Mouse (Mus musculus) c-Kit-negative CD71-positive TER-119-positive erythroid progenitor cells, embryonic 14.5 days (primary cell): ENCODE measurements around the gene Mmd.
"Not testable (repeated sequence)": the region's sequence is repeated elsewhere in the genome, so short reads cannot be mapped to it uniquely, and the experiment has no call there.

Source experiments
- DNase-seq: peaks from one replicate; pipeline ENCODE4 v3.0.0-alpha.2; 2013; ENCODE audit warnings: low read depth, low spot score

Mmd gene

DNA sequence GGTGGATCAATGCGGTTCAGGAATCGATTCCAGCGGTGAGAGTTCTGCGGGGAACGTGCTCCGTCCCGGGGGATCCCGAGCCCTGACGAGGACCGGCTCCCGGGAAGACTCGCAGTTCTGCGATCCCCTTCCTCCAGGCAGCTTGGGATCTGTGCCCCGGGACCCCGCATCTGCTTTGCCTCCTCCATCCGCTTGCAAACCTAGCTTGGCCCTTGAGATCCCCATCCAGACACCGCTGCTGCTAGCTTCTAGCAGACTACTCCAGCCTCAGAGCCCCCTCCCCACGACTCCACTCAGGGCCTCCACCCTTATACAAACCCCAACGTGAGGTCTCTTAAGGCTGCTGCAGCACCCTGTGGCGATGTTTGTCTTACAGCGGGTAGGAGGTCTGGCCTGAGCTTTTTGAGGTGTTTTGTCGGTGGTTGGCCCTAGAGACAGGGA lies 465 bp downstream of the Mmd start:
- no peak for DNase-seq

DNA sequence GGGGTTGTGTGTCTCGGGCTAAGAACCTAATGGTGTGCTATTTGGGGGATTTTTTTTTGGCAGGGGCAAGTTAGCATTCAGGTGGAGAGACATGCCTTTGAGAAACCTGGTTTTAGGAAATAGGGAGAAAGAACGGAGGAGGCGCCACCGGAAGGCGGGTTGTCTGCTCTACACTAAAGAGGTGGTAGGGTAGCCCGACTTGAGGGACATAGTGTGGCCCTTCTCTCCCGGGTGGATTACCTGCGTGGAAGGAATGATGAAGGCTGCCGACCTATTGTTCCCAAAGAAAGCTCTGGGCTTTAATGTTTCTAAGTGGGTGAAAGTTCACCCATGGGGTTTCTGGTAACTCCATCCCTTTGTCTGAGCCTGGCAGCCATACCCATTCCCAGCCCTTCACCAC lies 933 bp downstream of the Mmd start:
- DNase-seq: no peak

DNA sequence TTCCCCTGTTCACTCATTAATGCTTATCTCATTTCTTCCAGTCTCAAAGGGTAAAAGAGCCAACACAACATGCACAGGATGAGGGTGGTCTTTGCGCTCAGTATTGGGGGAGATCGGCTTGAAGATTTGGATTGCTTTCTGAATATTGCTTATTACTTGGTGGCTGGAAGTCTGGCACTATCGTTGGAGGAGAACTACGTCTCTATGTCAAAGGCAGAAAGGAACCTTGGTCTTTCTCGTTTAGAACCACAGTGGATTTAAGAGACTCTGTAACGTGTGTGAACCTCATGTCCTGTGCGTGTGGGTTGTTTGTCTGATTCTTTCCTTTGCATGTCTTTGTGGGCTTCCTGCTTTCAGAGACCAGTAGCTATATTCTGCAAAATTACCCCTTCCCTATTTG lies 1.5 kb downstream of the Mmd start:
- no peak for DNase-seq

- DNase-seq: no peak
Measured at GRCm38 (mm10) chr11:90251923-90252322, 2.7 kb downstream of the Mmd start.

DNA sequence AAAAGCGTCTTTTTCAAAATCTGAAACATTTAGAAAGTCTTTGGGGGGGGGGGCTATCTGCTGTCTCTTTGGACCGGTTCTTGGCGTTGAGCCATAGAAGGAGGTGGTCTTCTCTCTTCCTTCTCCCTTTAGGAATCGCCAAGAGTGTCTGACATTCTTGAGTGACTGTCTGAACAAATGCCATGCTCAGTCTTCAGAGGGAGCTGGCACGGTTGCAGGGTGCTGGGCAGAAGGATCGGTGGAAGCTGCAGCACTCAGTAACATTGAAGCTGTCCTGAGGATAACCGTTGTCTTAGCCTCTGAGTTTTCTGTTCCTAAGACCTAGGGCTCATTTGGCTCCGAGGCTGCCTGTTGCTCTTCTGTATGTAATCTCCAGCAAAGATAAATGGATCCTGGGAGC lies 3.1 kb downstream of the Mmd start:
- no peak for DNase-seq

DNA sequence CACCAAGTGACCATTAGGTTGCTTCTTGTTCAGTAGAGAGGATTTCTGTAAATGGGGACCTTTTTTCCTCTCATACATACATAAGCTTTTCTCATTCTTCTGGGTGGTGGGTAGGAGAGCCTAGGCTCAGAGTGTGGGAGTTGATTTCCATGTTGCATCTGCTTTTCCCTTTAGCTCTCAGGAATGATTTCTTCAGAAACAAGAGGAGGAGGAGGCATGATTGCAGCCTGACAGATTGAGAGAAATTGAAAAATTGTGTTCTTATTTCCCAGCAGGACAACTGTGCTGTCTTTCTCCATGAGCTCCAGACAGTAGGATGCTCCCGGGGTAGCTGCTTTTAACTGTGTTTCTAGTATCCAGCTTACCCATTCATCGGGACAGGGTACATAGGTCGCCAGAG lies 5.3 kb downstream of the Mmd start:
- no peak for DNase-seq

GRCm38 (mm10) chr11:90255687-90256086 lies 6.4 kb downstream of the Mmd start:
- no peak for DNase-seq

- no peak for DNase-seq
Measured at GRCm38 (mm10) chr11:90256833-90257525, 7.7 kb downstream of the Mmd start.

DNA sequence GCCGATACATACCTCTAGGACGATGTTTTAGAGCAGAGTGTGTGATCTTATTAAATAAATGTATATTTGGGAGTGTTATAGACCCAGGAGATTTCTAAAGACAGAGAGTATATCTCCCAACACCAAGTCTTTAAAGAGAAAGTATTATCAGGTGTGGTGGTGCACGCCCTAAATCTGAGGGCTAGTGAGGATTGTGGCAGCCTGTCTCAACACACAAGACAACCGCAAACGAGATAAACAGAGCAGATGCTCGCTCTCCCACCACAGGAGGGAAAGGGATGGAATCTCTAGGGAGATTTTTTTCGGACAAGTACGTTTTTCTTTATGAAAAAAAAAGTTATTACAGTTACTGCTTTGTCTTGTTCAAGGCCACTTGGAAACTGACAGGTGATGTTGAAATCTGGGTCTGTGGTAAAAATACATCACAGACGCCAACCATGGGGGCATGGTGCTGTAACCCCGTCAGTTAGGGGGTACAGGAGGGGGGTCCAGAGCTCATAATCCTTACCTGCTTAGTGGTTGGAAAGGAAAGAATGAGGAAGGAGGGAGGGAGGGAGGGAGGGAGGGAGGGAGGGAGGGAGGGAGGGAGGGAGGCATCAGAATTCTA lies 9.2 kb downstream of the Mmd start:
- no peak for DNase-seq

DNA sequence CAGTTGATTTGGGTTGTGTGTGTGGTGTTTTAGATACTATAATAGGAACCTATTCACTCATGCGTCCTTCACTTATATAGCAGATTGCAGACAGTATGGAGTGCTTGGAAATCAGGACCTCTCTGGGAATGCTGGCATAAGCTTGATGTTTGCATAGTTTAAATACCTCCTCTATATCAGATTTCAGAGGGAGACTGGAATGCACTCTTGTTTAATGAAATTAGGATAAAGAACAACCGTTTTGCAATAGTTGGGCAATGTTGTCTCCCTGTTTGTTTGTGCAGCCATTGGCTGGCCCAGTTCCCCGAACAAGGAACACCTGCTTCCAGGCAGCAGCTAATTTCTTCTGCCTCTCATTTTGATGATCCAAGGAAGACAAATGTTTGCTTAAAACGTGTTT lies 9.8 kb downstream of the Mmd start:
- DNase-seq: no peak

DNA sequence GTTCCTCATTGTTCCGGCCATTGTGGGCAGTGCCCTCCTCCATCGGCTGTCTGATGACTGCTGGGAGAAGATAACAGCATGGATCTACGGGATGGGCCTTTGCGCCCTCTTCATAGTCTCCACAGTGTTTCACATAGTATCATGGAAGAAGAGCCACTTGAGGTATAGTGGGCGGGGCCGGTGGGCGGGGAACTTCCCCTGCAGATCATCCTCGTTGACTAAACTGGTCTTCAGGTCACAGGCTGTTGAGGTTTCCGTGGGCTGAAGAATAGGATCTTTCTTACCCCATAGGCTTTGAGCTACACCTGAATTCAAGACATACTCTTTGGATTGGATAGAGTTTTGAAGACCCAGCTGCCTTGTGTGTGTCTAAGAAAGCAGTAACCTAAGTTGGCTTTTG lies 10.6 kb downstream of the Mmd start:
- DNase-seq: no peak

GRCm38 (mm10) chr11:90264180-90264579 lies 14.9 kb downstream of the Mmd start:
- DNase-seq: no peak

GRCm38 (mm10) chr11:90265581-90265980 lies 16.3 kb downstream of the Mmd start:
- DNase-seq: no peak

DNA sequence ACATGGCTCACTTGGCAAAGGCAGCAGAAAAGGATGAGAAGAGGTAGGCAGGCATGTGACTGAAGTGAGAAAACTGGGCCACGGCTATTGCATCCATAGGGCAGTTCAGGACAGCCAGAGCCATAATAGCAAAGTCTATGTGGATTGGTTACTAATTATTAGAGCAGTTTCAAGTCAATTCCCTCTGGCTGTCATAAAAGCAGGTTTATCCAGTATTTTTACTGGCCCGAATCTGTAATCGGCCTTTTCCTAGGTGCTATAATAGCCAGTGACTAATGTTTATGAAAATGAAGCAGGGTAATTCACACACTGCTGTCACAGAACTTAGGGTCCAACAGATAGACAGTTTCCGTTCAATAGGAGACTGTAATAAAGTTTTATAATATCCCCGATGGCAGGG lies 19.7 kb downstream of the Mmd start:
- DNase-seq: no peak

DNA sequence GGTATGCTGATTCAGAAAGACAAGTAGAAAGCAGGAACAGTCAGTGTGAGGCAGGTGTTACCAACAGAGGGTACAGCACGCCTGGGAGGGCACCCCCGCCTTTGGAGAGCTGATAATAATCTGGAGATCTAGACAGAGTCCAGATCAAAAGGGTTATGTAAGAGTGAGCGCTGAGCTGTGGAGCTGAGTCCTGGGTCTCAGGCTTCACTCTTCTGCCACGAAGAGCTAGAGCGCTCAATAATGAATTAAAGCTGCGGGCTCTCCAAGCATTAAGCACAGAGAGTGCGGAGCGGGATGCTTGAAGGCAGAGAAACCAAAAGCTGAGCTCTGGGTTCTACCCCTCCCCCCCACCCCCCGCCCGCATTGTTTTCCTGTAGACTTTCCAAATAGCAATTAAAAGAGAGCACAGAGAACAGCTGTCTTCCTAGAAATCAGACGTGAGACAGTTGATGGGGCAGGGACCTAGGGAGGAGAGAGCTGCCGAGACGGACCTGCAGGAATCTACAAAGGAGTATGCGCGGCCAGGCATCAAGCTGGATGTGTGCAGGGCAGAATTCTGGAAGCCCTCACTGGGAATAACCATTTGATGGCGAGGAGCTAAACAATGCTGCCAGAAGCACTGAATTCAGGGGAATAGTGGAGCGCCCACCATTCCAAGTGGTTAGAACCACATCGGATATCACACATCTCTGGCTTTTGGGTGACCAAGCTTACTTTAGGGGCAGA lies 20.3 kb downstream of the Mmd start:
- no peak for DNase-seq

DNA sequence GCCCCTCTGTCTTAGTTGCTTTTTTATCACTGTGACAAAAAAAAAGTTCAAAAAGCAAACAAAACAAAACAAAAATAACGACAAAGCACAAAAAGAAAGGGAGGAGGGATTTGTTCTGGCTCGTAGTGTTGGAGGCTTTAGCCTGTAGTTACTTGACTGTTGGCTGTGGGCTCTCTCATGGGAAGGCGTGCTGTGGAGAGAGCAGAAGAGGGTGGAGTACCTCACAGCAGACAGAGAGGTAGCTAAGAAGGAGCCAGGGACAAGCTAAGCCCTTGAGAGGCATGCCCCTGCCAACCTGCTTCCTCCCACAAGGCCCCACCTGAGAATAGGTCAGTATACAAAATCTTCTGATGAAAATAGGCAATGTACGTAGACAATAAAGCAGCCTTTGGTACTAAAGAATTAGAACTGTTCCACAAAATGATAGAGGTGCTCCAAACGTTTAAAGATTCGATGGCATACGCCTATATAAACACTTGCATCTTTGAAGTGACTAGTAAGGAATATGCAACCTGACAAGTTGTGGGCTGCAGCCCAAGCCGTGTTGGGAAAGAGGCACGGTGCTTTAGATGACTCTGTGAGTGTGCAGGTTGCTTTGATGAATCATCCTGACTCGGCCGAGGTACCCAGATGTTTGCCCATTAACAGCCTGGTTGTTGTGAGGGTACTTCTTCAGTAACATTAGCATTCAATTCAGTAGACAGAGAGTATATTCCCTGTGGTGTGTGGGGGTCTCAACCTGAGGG lies 21.0 kb downstream of the Mmd start:
- no peak for DNase-seq

GRCm38 (mm10) chr11:90274187-90274586 lies 24.9 kb downstream of the Mmd start:
- no peak for DNase-seq

GRCm38 (mm10) chr11:90275663-90276062 lies 26.4 kb downstream of the Mmd start:
- no peak for DNase-seq

DNA sequence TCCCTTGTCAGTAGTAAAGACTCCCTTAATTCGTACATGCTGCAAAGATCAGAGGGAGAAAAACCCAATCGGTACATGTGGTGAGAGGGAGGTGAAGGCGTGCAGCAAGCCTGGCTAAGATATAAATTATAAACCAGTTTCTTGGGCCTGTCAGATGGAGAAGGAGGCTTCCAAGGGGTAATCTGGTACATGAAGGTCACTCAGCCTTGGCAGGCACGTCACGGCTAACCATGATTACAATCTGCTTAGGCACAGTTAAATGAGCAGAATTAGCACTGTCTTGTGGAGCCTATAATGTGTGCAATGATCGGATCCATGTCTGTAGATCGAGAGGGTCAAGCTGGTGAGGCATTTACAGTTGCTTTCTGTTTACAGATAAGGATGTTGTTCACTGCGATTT lies 26.9 kb downstream of the Mmd start:
- no peak for DNase-seq

DNA sequence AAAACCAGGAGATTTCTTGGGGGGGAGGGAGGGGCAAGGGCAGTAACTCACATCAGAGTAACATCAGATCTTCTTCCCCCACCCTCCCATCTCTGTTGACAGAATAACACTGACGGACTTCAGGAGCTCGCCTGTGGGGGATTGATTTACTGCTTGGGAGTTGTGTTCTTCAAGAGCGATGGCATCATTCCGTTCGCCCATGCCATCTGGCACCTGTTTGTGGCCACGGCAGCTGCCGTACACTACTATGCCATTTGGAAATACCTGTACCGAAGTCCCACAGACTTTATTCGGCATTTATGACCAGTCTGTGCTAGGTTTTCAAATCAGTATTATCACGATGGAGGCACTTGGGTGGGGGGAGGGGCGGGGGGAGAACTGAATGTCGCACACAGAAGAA lies 27.3 kb downstream of the Mmd start:
- no peak for DNase-seq

- DNase-seq: no peak
Measured at GRCm38 (mm10) chr11:90280069-90280468, 30.8 kb downstream of the Mmd start.

GRCm38 (mm10) chr11:90281943-90282342 lies 32.7 kb downstream of the Mmd start:
- DNase-seq: not testable (repeated sequence)
